Mouse (Mus musculus) liver, adult 2 months (tissue): ENCODE data around the gene Aip. TPM values are rescaled to one million over a fixed set of nuclear protein-coding genes. Genes with fewer than 3 reads are reported as not detected.

Experiments used
- DNase-seq: peaks from one replicate; pipeline ENCODE4 v3.0.0-alpha.2; 2011; ENCODE audit warnings: low read depth, low spot score; ENCODE audit errors: extremely low read depth
- H3K27ac ChIP-seq: fragments of 200-500 bp; replicated peaks from 2 replicates; pipeline ENCODE4 v1.5.1; 2012; ENCODE audit warnings: low read depth, mild to moderate bottlenecking, control low read depth, inconsistent platforms, low read length; ENCODE audit not compliant: insufficient read depth
- H3K27me3 ChIP-seq: fragments of 200-500 bp; 2 replicates; pipeline ENCODE4 v1.6.1; 2012; ENCODE audit warnings: mild to moderate bottlenecking, moderate library complexity, low read length, inconsistent platforms; ENCODE audit not compliant: control insufficient read depth, insufficient read depth
- H3K36me3 ChIP-seq: fragments of 200-500 bp; 2 replicates; pipeline ENCODE4 v1.6.1; 2012; ENCODE audit warnings: low read length, inconsistent platforms; ENCODE audit not compliant: control insufficient read depth, insufficient read depth
- H3K4me1 ChIP-seq: fragments of 200-500 bp; 2 replicates; pipeline ENCODE4 v1.6.1; 2011; ENCODE audit warnings: low read length; ENCODE audit not compliant: control insufficient read depth, insufficient read depth
- H3K4me3 ChIP-seq: fragments of 200-500 bp; 2 replicates; pipeline ENCODE4 v1.5.1; 2011; ENCODE audit warnings: low read depth, mild to moderate bottlenecking, control low read depth, low read length, moderate library complexity; ENCODE audit not compliant: insufficient read depth
- H3K79me2 ChIP-seq: fragments of 200-500 bp; 2 replicates; pipeline ENCODE4 v1.6.1; 2012; ENCODE audit warnings: inconsistent platforms, mild to moderate bottlenecking, low read length, moderate library complexity; ENCODE audit not compliant: control insufficient read depth, insufficient read depth
- H3K9ac ChIP-seq: fragments of 200-500 bp; 2 replicates; pipeline ENCODE4 v1.6.1; 2012; ENCODE audit warnings: low read depth, mild to moderate bottlenecking, control low read depth, inconsistent platforms, low read length
- CTCF ChIP-seq: fragments of 200-500 bp; IDR thresholded peaks from 2 replicates; pipeline ENCODE4 v1.5.1; 2011; ENCODE audit warnings: low read depth, low read length, control low read depth
- POLR2A ChIP-seq: fragments of 200-500 bp; IDR thresholded peaks from 2 replicates; pipeline ENCODE4 v1.6.1; 2011; ENCODE audit warnings: low read length, control low read depth; ENCODE audit not compliant: insufficient read depth; ENCODE audit errors: extremely low read depth
- WGBS: fragments of 180-500 bp; shearing (Covaris S2); methylation state at CpG from one replicate; pipeline ENCODE4 v1.1.7; 2018; 5-methylcytosine and 5-hydroxymethylcytosine counted together
- polyA plus RNA-seq: library from polyadenylated mRNA; depleted of rRNA; stranded (reverse); fragments of >200 nt; gene quantifications from 2 replicates; pipeline ENCODE4 v1.2.3, GENCODE M21; 2012; rRNA removed
- total RNA-seq: library from RNA; depleted of rRNA; stranded (reverse); fragments of >200 nt; gene quantifications from 2 replicates; pipeline ENCODE4 v1.2.3, GENCODE M21; 2014; rRNA removed

Aip gene
- 16.5 and 20.1 TPM in 2 replicates for total RNA-seq
- 30.0 and 33.5 TPM in 2 replicates for polyA plus RNA-seq

- Histone ChIP-seq H3K36me3 (no peaks in the 10 kb centered on the region; the same call in 1 of the 2 replicates), H3K27me3 (no peaks in the 10 kb centered on the region), H3K4me3 (peak within 1 kb of the TSS; percentile 93), H3K4me1 (peaks cover 5% of the 10 kb centered on the region; the same call in 1 of the 2 replicates), H3K27ac (peak within 1 kb of the TSS; percentile 72), H3K9ac (peak within 1 kb of the TSS; percentile 90), H3K79me2 (peaks cover 8% of the 10 kb centered on the region; the same call in 1 of the 2 replicates)
- DNase-seq: peak; percentile 87
- peak; percentile 89 for TF ChIP-seq POLR2A
- TF ChIP-seq CTCF: peak; percentile 76
- 1% methylated on average over 63 of the region's 64 CpGs for WGBS
These were observed at the start of gene Aip for GRCm38 (mm10) chr19:4125741-4126696. Gene Aip, minus strand, starts transcription at chr19:4125858.

GRCm38 (mm10) chr19:4172925-4173324 lies 47.3 kb upstream of the Aip start:
- Histone ChIP-seq H3K27ac (no peak overlapping the region), H3K27me3 (no peaks in the 10 kb centered on the region), H3K9ac (no peak overlapping the region), H3K4me3 (no peak overlapping the region), H3K36me3 (no peaks in the 10 kb centered on the region), H3K79me2 (no peaks in the 10 kb centered on the region), H3K4me1 (peaks cover 3% of the 10 kb centered on the region)
- WGBS: 80% methylated on average over 11 of the region's 11 CpGs
- no peak for DNase-seq
- TF ChIP-seq POLR2A (no peak), CTCF (no peak)

GRCm38 (mm10) chr19:4171393-4172290 lies 46.0 kb upstream of the Aip start:
- no peak overlapping the region for H3K27ac ChIP-seq
- H3K79me2 ChIP-seq: no peaks in the 10 kb centered on the region
- WGBS: 72% methylated on average over 13 of the region's 13 CpGs
- no peaks in the 10 kb centered on the region for H3K36me3 ChIP-seq
- DNase-seq: no peak
- H3K27me3 ChIP-seq: no peaks in the 10 kb centered on the region
- no peak overlapping the region for H3K4me3 ChIP-seq
- TF ChIP-seq POLR2A (no peak), CTCF (no peak)
- peaks cover 3% of the 10 kb centered on the region for H3K4me1 ChIP-seq
- no peak overlapping the region for H3K9ac ChIP-seq

DNA sequence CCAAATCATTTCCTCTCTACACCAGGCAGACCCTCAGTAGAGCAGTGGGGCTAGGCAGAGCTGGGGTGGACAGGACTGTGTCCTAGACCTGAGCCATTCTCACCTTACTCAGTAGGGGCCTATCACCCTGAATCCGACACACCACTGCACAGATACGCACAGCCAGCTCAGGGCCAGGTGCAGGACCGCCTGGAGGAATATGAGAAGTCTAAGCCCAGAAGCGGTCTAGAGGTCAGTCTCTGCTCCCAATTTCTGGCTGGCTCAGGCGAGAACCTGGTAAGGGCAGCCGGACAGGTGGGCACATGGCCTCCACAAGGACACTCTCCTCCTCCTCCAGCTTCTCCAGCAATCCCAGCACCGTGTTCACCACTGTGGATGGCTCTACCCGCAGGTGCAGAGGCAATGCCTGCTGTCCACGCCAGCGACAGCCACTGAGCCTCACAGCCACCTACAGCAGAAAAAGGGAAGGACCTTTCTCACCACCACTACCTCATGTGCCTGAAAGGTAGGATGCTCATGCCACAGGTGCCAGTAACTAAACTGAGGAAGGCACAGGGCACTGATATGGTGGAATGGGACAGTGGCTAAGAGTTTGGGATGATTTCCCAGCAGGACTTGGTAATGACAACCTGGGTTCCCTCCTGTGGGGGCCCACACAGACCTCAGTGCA lies 45.2 kb upstream of the Aip start:
- peaks cover 3% of the 10 kb centered on the region for H3K4me1 ChIP-seq
- no peak for DNase-seq
- H3K9ac ChIP-seq: no peak overlapping the region
- TF ChIP-seq CTCF (no peak), POLR2A (no peak)
- H3K79me2 ChIP-seq: no peaks in the 10 kb centered on the region
- H3K27ac ChIP-seq: no peak overlapping the region
- H3K36me3 ChIP-seq: no peaks in the 10 kb centered on the region
- 95% methylated on average over 10 of the region's 10 CpGs for WGBS
- H3K4me3 ChIP-seq: no peak overlapping the region
- no peaks in the 10 kb centered on the region for H3K27me3 ChIP-seq

GRCm38 (mm10) chr19:4169810-4170209 lies 44.2 kb upstream of the Aip start:
- H3K9ac ChIP-seq: peak overlapping the region; percentile 80
- TF ChIP-seq CTCF: no peak
- 2% methylated on average over 27 of the region's 27 CpGs for WGBS
- H3K4me3 ChIP-seq: peak overlapping the region; percentile 68
- no peak for DNase-seq
- peak overlapping the region; percentile 53 for H3K27ac ChIP-seq
- no peaks in the 10 kb centered on the region for H3K36me3 ChIP-seq
- peaks cover 3% of the 10 kb centered on the region for H3K4me1 ChIP-seq
- H3K79me2 ChIP-seq: no peaks in the 10 kb centered on the region
- H3K27me3 ChIP-seq: no peaks in the 10 kb centered on the region
